Mouse (Mus musculus) adrenal gland, adult 8-10 months (tissue): ENCODE data around the gene Bmp7. TPM values are rescaled to one million over a fixed set of nuclear protein-coding genes. Genes with fewer than 3 reads are reported as not detected.

ENCODE experiments used
- DNase-seq: peaks from one replicate; pipeline ENCODE4 v3.0.0; 2022
- total RNA-seq, 4 experiments: library from RNA; stranded (reverse); gene quantifications; 2 replicates each; pipeline ENCODE4 v1.2.4; 2022

Gene Bmp7
- total RNA-seq, 4 experiments from 2014 or later, result 39.9 to 107 (median 72.1) TPM

DNA sequence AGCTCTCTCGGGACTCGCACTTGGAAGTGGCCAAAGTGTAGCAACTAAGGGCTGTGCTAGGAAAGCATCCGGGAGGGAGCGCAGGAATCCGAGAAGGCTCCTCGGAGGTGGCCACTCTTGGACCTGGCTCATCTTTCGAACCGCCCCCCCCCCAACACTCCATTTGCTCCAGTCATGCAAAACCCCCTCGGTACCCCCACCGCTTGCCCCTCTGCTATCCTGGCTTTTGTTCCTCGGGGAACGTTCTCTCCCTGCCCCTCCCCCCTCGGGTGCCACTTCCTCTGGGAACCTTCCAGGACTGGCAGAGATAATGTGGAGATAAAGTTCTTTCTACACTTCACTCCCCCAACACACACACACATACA is 660 bp upstream of the Bmp7 start:
- no peak for DNase-seq

GRCm38 (mm10) chr2:172939639-172940002 is 500 bp downstream of the Bmp7 start:
- DNase-seq, result no peak

- no peak for DNase-seq
These were observed 1.1 kb downstream of the Bmp7 start for GRCm38 (mm10) chr2:172938761-172939638.

DNA sequence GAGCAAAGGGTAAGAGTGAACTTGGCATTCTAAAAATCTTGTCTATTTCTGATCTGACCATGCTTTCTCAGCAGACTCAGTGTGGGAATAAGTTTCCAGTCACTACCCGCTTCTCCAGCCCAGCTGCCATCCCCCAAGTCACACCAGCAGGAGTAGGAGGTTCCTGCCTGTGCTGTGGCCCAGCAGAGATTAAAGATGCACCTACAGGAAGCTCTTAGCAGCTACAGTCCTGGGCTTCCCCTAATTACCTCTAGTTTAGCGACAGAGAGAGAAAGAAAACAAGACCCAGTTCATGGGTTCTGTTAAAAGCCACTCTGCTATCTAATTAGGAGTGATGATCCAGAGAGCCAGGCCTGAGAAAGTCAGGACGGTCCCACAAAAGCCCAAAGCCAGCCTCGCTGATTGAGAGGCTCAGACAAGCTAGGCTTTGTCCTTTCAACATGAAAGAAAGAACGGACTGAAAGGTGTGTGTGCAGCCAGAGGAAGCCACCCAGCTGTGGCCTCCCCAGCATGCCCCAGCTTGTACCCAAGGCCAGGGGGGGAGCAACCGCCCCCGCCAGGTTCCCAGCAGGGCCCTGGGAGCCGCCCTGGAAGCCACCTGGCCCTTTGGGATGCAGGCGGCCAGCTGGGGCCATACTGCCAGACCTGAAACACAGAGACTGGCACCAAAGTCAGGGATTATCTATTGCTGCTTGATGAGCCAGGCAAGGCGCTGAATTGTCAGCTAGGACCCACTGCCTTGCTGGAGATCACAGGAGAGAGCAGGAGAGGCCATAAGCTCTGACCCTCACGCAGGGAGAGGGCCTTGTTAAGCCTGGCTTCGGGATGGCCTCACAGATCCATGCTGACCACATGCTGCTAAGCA is 2.6 kb downstream of the Bmp7 start:
- no peak for DNase-seq

GRCm38 (mm10) chr2:172936844-172937243 is 3.3 kb downstream of the Bmp7 start:
- no peak for DNase-seq

- DNase-seq, result no peak
These were observed 4.2 kb downstream of the Bmp7 start for GRCm38 (mm10) chr2:172935776-172936562.

DNA sequence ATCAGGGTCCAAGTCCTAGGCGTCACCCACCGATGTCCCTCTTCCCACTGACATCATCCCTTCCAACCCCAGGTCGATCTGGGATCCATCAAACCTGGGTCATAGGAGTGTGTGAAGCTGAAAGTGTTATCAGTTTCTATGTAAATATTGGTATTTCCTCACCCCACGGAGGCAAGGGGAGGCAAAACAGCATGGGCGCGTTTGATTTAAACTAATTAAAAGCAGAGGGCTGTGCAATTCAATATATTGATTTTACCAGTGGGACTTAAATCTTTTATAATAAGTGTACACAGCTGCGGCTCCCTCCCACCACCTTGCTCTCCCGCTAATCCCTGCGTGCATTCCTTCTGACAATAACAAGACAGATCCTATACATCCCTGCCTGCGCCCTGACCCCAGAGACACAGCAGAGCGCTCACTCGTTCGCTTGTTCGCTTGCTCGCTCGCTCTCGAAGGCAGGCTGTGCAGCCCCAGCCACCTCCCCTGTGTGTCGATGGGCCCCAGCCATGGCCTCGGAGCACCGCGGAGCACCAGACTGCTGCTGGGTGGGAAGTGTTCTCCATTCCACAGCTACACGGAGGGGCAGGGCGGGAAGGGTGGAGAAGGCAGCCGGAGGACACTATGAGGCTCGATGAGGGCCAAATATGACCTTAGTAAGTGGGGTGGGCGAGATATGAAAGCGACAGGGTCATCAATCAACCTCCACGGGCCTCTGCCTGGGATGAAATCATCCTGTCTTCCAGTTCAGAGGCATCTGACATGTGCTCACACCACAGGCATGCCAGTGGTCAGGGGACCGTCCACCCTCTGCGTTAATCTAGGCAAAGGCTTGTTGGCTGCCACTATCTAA is 5.0 kb downstream of the Bmp7 start:
- no peak for DNase-seq

DNA sequence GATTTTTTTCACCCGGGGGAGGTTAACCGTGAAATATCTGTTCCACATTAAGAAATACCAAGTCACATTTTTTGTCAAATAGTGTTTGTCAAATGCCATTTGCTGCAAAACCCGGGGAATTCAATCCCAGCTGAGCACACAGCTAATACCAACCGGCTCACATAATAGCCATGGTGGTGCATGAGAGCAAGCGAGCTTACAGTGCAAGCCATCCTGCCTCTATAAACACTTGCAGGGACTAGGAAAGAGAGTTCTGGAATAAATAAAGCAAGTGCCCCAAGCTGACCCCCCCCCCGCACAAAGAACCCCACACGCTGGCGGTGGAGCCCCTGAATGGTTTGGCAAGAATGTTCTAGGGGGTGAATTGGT is 5.7 kb downstream of the Bmp7 start:
- no peak for DNase-seq

DNA sequence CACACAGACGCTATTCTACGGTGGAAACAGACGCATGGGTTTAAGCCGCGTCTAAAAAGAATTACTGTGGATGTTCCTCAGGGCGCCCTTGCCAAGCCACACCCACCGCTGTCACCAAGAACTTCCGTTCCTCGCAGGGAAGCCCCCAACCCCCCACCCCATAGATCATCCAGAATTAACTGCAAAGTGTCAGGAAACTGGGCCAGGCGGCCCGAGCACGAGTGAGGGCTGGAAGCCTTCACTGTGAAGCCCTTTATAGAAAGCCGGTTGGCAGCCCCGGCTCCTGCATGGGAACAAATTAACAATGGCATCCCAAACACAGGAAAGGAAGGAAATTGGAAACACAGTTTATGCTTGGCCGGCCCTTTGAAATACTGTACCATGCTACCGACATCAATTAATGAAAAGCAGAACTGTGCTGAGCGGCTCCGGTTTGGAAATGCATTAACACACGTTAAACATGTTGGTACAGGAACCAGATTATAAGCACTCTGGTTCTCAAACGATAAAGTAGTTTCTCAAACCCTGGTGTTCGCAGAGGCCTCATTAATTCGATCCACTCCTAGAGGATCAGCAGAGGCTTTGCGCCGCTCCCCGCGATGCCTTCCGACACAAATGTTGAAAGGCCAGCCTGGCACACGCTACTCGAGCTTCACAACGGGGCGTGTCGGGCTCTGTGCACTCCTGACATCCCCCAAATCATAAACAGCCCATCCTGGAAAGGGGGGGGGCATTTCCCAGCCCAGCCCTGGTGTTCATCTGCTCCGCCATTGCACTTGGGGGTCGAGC is 6.3 kb downstream of the Bmp7 start:
- no peak for DNase-seq

DNA sequence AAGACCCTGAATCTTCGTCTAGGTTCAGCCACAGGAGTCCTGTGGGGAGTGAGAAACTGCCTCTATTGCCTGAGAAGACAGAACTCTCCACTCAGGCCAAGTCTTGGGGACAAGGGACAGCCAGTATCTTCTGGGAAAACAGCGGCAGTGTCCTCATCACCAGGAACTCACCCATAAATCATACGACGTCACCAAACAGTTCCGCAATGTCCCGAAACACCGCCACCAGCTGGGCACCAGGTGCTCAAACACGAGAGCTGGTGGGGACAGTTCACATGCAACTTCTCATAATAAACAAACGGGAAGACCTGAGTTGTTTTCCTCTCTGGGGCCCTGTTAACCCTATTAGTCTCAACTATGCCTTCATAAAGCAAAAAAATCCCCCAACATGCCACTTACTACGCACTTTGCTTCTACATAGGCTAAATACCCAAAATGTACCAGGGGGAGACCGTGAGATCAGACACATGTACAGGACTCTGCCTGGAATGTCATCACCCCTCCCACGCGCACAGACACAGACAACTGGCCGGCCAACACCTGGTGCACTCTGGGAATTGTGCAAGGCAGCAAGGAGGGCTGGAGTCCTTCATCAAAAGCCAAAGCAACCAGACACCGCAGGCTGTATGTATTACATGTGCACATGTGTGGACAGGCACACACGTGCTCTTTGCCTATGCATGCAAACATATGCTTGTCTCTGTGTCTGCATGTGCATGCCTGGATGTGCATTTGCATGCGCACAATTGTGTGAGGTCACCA is 8.8 kb downstream of the Bmp7 start:
- DNase-seq, result no peak

DNA sequence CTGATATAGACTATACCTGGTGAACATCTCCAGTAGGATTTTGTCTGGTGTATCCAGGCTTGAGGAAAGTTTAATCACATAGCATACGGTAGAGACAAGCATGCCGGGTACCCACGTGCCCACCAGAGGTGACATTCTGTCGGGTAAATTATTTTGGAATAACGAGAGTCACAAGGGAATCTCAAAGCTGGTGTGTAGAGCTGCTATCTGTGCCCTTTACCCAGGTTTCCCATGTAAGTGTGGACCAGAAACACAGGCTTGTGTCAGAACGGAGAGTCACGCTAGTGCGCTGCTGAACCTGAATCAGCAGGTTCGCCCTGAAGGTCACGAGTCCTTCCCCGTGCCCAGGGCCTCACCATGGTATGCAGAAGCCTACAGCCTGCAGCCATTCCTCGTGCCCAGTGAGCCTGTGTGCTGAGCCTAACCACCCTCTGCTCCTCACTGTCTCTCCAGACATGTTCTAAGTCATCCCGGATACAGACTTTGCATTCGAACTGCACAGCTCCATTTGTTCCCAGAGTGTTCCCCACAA is 10.2 kb downstream of the Bmp7 start:
- no peak for DNase-seq

DNA sequence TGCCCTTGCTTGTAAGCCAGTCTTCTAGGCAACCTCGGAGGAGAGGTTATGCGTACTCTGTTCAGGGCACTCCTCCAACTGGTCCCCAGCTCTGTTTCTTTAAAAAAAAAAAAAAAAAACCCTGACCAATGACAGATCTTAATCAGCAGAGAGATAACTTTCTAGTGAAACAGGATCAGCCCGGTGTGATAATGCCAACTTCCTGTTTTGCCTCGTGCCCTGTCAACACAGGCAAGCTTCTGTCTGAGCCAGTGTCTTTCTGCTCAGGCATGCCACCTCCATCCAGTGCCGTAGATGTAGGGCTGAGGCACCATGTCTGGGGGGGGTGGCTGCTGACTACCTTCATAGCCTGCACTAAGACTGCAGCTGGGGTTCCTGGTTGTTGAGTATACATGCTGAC is 12.5 kb downstream of the Bmp7 start:
- DNase-seq, result no peak

GRCm38 (mm10) chr2:172926311-172926710 is 13.8 kb downstream of the Bmp7 start:
- no peak for DNase-seq

DNA sequence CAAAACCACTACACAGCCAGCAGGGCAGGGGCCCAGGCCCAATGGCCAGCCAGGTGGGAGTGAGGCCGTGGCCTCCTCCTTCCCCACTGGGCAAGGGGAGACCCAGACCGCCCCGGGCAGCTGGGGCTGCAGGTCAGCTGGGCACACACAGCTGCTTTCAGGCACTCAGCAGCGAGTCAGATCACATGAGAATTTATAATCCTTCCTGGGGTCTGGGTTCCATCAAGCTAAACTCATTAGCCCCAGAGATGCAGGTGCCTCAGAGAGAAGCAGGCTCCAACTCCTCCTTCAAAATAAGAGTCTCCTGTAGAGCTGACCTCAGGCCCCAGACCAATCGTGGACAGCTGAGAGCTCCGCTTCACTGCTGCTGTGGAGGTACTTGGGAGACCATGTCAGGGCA is 15.2 kb downstream of the Bmp7 start:
- DNase-seq, result no peak

DNA sequence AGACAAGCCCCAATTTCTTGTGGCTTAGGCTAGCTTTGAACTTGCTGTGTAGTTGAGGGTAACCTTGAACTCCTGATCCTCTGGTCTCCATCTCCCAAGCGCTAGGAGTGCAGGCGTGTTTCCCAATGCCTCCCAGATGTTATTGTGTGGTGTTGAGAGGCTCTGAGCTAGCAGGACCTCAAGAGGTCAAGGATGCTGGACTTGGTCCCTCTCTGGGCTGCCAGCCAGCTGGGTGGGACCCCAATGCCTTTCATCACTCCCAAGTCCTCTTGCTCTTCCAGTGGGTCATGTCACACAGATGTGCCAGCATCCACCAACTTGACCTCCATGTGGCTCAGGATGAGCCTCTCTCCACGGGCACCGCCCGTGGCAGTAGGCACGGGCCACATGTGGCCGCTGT is 16.9 kb downstream of the Bmp7 start:
- peak; percentile 80 for DNase-seq

- no peak for DNase-seq
These were observed 17.5 kb downstream of the Bmp7 start for GRCm38 (mm10) chr2:172922597-172922996.

GRCm38 (mm10) chr2:172914018-172914417 is 26.1 kb downstream of the Bmp7 start:
- no peak for DNase-seq

DNA sequence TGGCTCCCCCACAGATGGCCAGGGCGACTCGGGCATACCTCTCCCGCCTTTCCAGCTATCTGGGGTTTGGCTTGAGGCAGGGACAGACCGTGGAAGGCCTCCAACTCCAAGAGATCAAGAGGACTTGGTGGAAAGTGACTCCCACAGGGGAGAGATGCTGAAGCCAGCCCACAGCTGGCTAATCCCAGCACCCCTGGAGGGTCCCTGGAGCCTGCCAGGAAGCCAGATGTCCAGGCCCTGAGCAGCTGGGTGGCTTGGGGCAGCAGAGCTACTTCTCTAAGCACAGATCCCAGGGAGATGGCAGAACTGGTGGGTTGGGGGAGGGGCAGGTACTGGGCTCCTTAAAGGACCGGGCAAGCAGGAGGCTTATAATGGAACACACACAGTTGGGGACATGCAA is 28.4 kb downstream of the Bmp7 start:
- no peak for DNase-seq

- DNase-seq, result peak; percentile 89
These were observed 29.0 kb downstream of the Bmp7 start for GRCm38 (mm10) chr2:172911157-172911556.

DNA sequence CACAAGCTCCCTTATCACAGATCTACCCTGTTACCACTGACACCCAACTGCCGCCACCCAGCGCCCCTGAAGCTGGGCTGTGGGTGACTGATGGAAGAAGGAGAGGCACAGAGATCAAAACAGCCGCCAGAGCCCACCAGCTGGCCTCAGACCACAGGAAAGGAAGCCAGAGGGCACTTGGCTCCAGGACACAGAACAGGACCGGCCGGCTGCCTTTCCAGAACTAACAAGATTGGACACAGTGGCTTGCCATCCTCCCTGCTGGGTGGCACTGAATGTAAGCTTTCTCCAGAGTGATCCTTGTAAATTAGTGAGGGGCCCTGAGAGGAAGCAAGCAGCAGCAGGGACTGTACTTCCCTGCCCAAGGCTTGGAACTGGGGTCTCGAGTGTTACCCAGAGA is 30.7 kb downstream of the Bmp7 start:
- DNase-seq, result no peak
